Mouse (Mus musculus): ENCODE results near the gene Mast3.

DNA sequence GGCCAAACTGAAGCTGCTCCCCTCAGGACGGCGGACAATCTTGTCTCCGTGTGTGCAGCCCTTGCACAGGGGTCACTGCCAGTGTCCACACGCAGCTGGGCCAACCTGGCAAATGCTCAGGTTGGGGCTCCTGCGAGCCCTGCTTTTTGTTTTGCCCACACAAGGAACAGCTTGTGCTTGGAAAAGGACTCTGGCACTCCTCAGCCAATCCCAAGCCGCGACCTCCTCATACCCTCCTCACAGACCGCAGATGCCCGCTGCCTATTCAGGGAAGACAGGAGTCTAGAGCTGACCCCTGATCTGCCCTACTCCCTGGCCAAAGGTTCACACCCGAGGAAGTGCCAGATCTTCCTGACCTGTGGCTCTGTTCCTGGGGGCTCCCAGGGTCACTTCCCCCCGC lies 27.5 kb upstream of the Mast3 start:
- TF ChIP-seq POLR2A (IDR thresholded peaks at IDR 0.05; ENCODE audit: low read depth, low read length) (no peak), CTCF (IDR thresholded peaks at IDR 0.05; ENCODE audit: extremely low read depth, insufficient read depth, insufficient read length, insufficient replicate concordance) (no peak)

All from spleen, adult 2 months (tissue).